Mouse (Mus musculus): ENCODE results near the gene Ctnna2.

Gene Ctnna2

DNA sequence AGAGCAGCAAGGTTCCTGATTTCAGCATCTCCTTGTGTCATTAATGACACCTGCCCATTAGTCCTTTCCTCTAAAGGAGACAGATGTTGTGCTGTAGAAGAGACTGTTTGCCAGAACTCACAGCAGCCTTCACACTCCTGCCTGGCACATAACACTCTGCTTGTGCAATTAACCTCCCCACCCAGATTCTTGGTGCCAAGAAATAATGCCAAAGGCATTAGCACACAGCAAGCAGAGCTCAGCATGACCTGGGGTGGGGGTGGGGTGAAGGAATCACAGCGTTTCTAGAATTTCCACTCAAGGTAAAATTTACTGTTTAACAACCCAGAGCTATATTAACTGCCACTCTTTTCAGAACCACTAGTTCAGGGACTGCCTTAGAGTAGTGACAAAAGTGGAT is 516.8 kb downstream of the Ctnna2 start:
- CTCF ChIA-PET, result no interaction called here
- POLR2A ChIA-PET, result no interaction called here

- POLR2A ChIA-PET, result no interaction called here
- CTCF ChIA-PET, result no interaction called here
Measured at GRCm38 (mm10) chr6:77457919-77458318, 521.6 kb downstream of the Ctnna2 start.

GRCm38 (mm10) chr6:77446861-77447260 is 532.6 kb downstream of the Ctnna2 start:
- ChIA-PET CTCF (interaction anchor here in 1 of 4 experiments (1.0 kb wide), 1 partner anchor 157 kb away, joined by 3 read pairs; no protein-coding TSS in a partner anchor), POLR2A (no interaction called here)

DNA sequence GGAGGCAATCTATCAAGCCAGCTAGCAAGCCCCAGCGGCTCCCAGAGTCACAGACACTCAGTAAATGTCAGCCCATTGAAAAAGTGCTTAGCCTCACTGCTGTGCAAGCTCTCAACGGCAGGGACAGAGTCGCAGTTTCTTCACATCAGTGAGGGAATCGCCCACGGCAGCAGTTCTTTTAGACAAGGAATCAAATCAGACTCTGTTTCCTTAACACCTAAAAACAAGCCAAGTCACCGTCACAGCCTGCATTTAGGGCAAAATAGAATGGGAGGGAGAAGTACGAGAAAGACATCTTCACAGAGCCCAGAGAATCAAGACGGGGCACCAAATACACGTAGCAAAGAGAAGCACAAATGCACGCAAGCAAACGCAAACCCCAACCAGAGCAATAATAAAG is 535.6 kb downstream of the Ctnna2 start:
- CTCF ChIA-PET, result no interaction called here
- POLR2A ChIA-PET, result no interaction called here

DNA sequence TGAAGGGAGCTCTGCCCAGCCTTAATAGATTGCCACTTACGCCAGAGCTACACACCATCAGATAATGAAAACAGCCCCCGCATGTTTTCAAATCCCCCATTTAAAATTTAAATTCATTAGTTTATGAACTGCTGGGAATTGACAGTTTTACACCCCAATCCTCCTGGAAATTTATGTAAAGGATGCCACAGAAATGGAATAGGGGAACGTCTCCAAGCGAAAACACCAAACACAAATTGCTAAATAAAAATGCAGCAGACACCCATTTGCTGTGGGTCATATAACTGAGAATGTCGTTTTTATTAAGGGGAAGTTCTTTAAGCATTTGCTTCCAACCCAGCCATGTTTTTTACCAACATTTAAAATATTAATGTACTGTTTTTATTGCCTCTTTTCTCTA is 538.4 kb downstream of the Ctnna2 start:
- ChIA-PET CTCF (no interaction called here), POLR2A (no interaction called here)

- POLR2A ChIA-PET, result no interaction called here
- CTCF ChIA-PET, result no interaction called here
Measured at GRCm38 (mm10) chr6:77430381-77430780, 549.1 kb downstream of the Ctnna2 start.

DNA sequence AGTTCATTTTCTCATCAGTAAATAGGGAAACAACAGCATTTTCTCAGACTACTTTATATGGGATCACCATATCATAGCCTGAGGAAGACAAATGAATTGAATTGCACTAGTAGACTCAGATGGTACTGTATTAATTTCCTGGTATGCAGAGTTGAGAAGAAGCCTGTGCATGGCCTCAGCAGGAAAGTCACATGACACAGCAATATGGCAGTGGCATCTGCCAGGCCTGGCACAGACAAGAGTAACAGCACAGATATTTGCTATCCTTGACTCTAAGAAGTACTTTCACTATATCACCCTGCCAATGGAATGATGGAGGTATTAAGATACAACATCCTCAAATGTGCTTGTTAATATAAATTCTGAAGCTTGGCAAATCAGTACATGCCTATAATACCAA is 553.8 kb downstream of the Ctnna2 start:
- CTCF ChIA-PET, result no interaction called here
- POLR2A ChIA-PET, result no interaction called here

- ChIA-PET POLR2A (no interaction called here), CTCF (no interaction called here)
Measured at GRCm38 (mm10) chr6:77424826-77425225, 554.7 kb downstream of the Ctnna2 start.

DNA sequence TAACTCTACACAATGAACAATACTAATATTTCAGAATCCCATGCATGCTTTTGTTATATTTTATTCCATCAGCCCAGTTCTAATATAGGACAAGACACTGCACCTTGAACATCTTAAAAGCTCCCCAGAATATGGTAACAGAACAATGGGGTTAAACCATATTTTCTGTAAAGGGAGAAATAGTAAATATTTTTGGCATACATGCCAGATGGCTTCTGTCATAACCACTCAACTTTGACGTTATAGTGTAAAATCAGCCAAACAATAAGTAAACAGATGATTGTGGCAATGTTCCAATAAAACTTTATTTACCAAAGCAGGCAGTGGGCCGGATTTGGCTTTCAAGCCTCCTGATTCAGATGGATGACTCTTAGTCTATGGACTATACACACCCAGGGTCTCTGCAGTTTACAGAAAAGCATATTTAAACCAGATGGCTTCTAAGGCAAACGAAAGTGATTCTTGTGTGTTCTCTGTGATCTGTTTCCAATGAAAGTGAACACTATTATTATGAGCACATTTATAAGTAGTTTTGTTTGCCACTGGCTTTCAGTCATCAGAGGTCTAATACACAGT is 557.8 kb downstream of the Ctnna2 start:
- ChIA-PET POLR2A (no interaction called here), CTCF (no interaction called here)

GRCm38 (mm10) chr6:77416999-77417398 is 562.5 kb downstream of the Ctnna2 start:
- ChIA-PET POLR2A (interaction anchor here in 1 of 4 experiments (0.6 kb wide), 1 partner anchor 166 kb away, joined by 3 read pairs; no protein-coding TSS in a partner anchor), CTCF (no interaction called here)

- CTCF ChIA-PET, result interaction anchor here in 1 of 4 experiments (0.5 kb wide), 1 partner anchor 169 kb away, joined by 4 read pairs; no protein-coding TSS in a partner anchor
- POLR2A ChIA-PET, result no interaction called here
Measured at GRCm38 (mm10) chr6:77413530-77413929, 566.0 kb downstream of the Ctnna2 start.

DNA sequence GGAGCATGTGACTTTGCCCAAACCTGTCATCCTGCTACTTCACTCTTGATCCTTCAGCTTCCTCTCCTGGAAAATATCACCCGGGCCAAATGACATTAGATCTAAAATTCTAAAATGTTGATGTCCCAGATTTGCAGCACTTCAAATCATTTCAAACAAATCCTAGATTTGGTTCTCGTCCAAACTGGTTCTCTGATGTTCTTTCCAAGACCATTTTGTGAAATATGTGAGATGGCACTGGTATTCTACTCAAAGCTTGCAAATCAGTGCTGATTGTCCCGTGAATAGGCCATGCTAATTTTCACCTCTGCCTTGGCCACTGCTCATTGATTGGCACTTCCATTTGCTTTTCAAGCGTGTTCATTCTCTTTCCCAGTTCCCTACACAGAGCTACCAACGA is 571.0 kb downstream of the Ctnna2 start:
- CTCF ChIA-PET, result no interaction called here
- POLR2A ChIA-PET, result no interaction called here

GRCm38 (mm10) chr6:77400751-77401150 is 578.7 kb downstream of the Ctnna2 start:
- ChIA-PET POLR2A (no interaction called here), CTCF (no interaction called here)

DNA sequence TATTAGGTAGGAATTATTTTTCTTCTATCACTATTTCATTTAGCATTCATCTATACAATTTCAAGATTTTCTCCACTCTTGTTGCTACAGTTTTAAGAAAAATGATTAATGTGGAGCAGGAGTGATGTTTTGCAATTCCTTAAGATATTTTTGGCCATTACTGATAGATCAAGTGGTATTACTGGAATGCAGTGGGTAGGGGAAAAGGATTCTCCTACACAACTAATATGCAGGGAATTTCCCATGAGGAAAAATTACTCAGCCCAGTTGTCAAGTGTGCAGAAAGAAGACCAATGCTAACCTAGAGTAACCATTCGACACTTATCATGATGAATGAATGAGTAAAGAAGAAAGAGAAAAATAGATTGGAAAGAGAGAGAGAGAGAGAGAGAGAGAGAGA is 587.8 kb downstream of the Ctnna2 start:
- POLR2A ChIA-PET, result no interaction called here
- CTCF ChIA-PET, result no interaction called here

- POLR2A ChIA-PET, result no interaction called here
Measured at GRCm38 (mm10) chr6:77381309-77381708, 598.2 kb downstream of the Ctnna2 start.

GRCm38 (mm10) chr6:77373132-77373531 is 606.4 kb downstream of the Ctnna2 start:
- POLR2A ChIA-PET, result no interaction called here
- CTCF ChIA-PET, result no interaction called here

More at GRCm38 (mm10) chr6:77381309-77381708, 598.2 kb downstream of the Ctnna2 start:
- CTCF ChIA-PET, result no interaction called here

DNA sequence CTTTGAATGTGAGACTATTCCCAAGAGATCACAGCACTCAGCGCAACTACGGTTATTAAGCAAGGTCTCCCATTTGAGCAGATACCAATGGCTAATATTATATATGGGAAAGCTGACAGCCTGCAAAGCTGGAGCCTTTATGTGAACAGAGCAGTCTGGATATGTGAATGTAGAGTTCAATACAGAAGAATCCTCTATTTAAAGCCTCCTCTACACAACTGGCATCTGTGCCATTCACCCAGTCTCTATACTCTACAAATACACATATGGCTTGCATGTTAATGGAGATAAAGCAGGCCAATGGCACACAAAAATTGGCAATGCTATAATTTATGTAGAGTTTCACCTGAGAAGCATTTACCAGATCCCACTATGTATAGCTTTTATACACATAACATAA is 608.4 kb downstream of the Ctnna2 start:
- ChIA-PET POLR2A (no interaction called here), CTCF (no interaction called here)

DNA sequence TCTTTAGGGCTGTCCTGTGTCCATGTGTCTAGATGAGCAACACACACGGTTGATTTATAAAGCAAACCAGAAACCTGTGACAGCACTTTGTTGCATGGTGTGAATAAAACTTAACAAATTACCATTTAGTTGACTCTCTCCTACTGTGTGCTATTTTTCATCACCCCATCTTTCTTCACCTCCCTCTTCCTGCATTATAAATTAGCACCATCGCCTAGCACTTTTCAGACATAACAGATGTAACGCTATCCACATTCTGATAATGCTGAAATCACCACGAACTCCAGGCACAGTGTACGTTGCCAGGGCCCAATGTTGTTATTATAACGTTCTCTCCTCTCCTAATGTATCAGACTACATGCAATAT is 621.0 kb downstream of the Ctnna2 start:
- ChIA-PET CTCF (no interaction called here), POLR2A (no interaction called here)

- CTCF ChIA-PET, result no interaction called here
- POLR2A ChIA-PET, result no interaction called here
Measured at GRCm38 (mm10) chr6:77357748-77358470, 621.6 kb downstream of the Ctnna2 start.

GRCm38 (mm10) chr6:77354826-77355225 is 624.7 kb downstream of the Ctnna2 start:
- ChIA-PET CTCF (no interaction called here), POLR2A (no interaction called here)

GRCm38 (mm10) chr6:77343781-77344180 is 635.7 kb downstream of the Ctnna2 start:
- ChIA-PET CTCF (no interaction called here), POLR2A (no interaction called here)

GRCm38 (mm10) chr6:77335537-77335936 is 644.0 kb downstream of the Ctnna2 start:
- ChIA-PET POLR2A (no interaction called here), CTCF (no interaction called here)
